ENCODE assay signal across 8 mouse cellular contexts in the genomic region with DNA sequence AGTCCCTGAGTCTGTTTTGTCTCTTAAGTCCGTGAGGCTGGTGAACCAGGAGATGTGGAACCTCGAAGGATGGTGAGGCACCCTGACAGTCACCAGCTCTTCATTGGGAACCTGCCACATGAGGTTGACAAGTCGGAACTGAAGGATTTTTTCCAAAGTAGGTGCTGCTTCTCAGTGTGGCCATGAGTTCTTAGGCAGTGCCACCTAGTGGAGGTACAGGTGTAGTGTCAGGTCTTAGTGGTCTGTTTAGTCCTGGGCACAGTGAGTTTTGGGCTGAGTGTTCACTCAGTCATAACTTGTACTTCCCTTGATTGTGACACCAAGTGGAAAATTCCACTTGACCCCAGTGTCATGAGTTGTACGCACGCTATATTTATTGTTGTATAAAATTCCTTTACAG. TPM values are rescaled to one million over a fixed set of nuclear protein-coding genes. Genes with fewer than 3 reads are reported as not detected.
DNase-seq lines count a peak whose midpoint lies in the region; ATAC-seq lines count a peak whose summit lies in the region.

No protein-coding gene starts in this region.

- peak; percentile 59 to 83 for DNase-seq in adrenal gland, adult (ENCODE audit: inconsistent age in 2 of 2, low spot score in 1 of 2)
- DNase-seq in adrenal gland, postnatal 4 days (ENCODE audit: low spot score in 2 of 2) = no peak
- DNase-seq in brain, embryonic 18.5 days (ENCODE audit: low read depth, low spot score) = peak; percentile 12
- peak; percentile 60 for DNase-seq in kidney, postnatal 14 days
- DNase-seq in lung, postnatal 36 days = peak; percentile 69
- peak; percentile 34 for DNase-seq in spleen, adult 12 weeks (ENCODE audit: low spot score)

- peak; percentile 66 for ATAC-seq in CD4-positive, CD25-positive, alpha-beta regulatory T cell, adult 4 months
- ATAC-seq in granulocyte monocyte progenitor cell, adult 5-6 weeks (replicated peaks; ENCODE audit: poor library complexity, severe bottlenecking) = peak; percentile 77

RNA-seq across cellular contexts. Expression of a gene that starts 28.4 kb away (rescaled TPM):
- 10 to 100 TPM; 70.0 to 73.9 TPM for total RNA-seq in adrenal gland, postnatal 4 days (2021)
- polyA plus RNA-seq in CD4-positive, CD25-positive, alpha-beta regulatory T cell, adult 4 months (2017; shearing (Covaris generic)) = 10 to 100 TPM; 61.1 to 74.7 TPM
- 87.8 and 97.3 TPM in 2 replicates for total RNA-seq in granulocyte monocyte progenitor cell, adult 5-6 weeks (2014; fragmentation: Nextera tagmentation)
- 130 and 133 TPM in 2 replicates for total RNA-seq in granulocyte monocyte progenitor cell, adult 5-6 weeks (2017)

RNA-seq across cellular contexts. Expression of a gene that starts 36.8 kb away (rescaled TPM):
- 100 to 1,000 TPM; 254 to 267 TPM for total RNA-seq in adrenal gland, postnatal 4 days (2021)
- polyA plus RNA-seq in CD4-positive, CD25-positive, alpha-beta regulatory T cell, adult 4 months (2017; shearing (Covaris generic)) = 100 to 1,000 TPM; 157 to 199 TPM
- total RNA-seq in granulocyte monocyte progenitor cell, adult 5-6 weeks (2014; fragmentation: Nextera tagmentation) = 164 and 224 TPM in 2 replicates
- total RNA-seq in granulocyte monocyte progenitor cell, adult 5-6 weeks (2017) = 52.8 and 89.1 TPM in 2 replicates

Comparison
In these comparisons a context has a peak if more than half of its experiments do, and no peak if none do; other contexts are left out.
1. DNase-seq: peak in adrenal gland, adult (2 of 2), brain, embryonic 18.5 days (single experiment), kidney, postnatal 14 days (single experiment), lung, postnatal 36 days (single experiment) and spleen, adult 12 weeks (single experiment); none in adrenal gland, postnatal 4 days (0 of 2).